16 mouse cellular contexts compared by ENCODE assay signal in the genomic region with DNA sequence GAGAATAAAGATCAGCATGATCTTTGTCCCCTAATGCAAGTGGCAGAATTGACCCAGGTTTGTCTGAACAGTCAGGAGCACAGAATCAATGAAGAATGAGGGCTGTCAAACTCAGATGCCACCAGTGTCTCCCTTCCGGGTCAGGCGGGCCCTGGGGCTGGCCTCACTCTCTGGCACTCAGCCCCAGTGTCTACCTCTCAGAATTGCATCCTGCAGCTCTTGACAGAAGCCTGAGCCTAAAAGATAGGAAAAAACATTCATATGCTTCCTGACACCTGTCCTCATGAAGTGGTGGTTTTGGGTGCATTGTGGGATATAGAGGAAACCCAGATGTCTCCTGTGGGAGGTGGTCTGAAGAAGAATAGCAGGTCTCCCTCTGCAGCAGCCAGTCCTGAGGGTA.
"Had no signal": no experiment of that assay in that cellular context is flagged by ENCODE, and none has a peak within 500 bp of the region (broad histone marks: within the 10 kb centered on the region; RNA-seq: fewer than 3 reads in every experiment).

No protein-coding gene starts in this region.

- ATAC-seq: liver, postnatal 0 days; lung, postnatal 0 days had no signal

- H3K9ac ChIP-seq: limb, embryonic 12.5 days; limb, embryonic 15.5 days; liver, embryonic 14.5 days; liver, postnatal 0 days; lung, embryonic 14.5 days had no signal

- H3K4me1 ChIP-seq: limb, embryonic 15.5 days had no signal

- H3K36me3 ChIP-seq: limb, embryonic 12.5 days; limb, embryonic 15.5 days had no signal

- H3K9me3 ChIP-seq: limb, embryonic 12.5 days; limb, embryonic 15.5 days had no signal

- H3K27ac ChIP-seq: limb, embryonic 12.5 days; limb, embryonic 15.5 days; liver, embryonic 14.5 days; macrophage; stomach, postnatal 0 days had no signal

- H3K27me3 ChIP-seq: limb, embryonic 12.5 days; limb, embryonic 15.5 days had no signal

- H3K4me2 ChIP-seq: limb, embryonic 12.5 days; limb, embryonic 15.5 days; liver, embryonic 11.5 days; lung, embryonic 14.5 days had no signal

- DNase-seq: kidney, postnatal 25 days; left cerebral cortex, postnatal 4 days; liver, postnatal 0 days; lung, embryonic 14.5 days; midbrain, embryonic 14.5 days; right cerebral cortex, postnatal 4 days; thymus, adult 2 months; thymus, postnatal 14 days; thymus, postnatal 4 days had no signal

- H3K4me3 ChIP-seq: limb, embryonic 12.5 days; limb, embryonic 15.5 days had no signal
